Mouse (Mus musculus) CH12.LX (cell line): ENCODE results near the gene Casz1.

ENCODE experiments used
- CTCF ChIP-seq, 2 experiments: IDR thresholded peaks in 1 of 2; conservative IDR thresholded peaks in 1 of 2; 2 replicates each; pipeline ENCODE4 v1.5.1; 2011 to 2012; ENCODE audit warnings: low read depth in 2 of 2, low read length in 2 of 2, improper control_type of control experiment in 1 of 2, inconsistent platforms in 1 of 2, mild to moderate bottlenecking in 1 of 2, moderate library complexity in 1 of 2
- GABPA ChIP-seq: IDR thresholded peaks from 2 replicates; pipeline ENCODE4 v1.6.1; 2012; ENCODE audit warnings: low read depth, low read length, improper control_type of control experiment, inconsistent platforms; ENCODE audit not compliant: insufficient replicate concordance

DNA sequence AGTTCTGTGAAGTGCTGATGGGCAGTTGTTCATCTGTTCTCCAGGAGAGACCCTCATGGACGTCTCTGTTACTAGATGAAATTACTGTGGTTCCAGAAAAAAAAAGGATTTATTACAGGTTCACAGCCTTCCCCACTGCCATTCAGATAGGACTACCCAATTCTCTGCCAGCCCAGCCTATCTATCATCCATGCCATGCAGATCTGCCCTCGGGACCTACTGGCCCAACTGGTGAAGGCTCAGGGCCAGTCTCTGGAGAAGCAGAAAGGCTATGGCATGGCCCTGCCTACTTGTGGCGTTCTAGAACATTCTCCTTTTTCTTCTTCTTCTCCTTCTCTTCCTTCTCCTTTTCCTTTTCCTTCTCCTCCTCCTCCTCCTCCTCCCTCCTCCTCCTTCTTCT lies 75.4 kb downstream of the Casz1 start:
- no peak for TF ChIP-seq GABPA
- no peak for TF ChIP-seq CTCF (conservative IDR thresholded peaks at IDR 0.05 in 1 of 2, IDR thresholded peaks at IDR 0.05 in 1 of 2; ENCODE audit: low read depth in 2 of 2, low read length in 2 of 2)
